Mouse (Mus musculus) cerebellum, postnatal 10 days (tissue): Measurements from ENCODE around the gene Cd101.
A peak's percentile ranks its signal among the peaks of the same experiment; 100 is the strongest.

ENCODE experiments used
- DNase-seq, 2 experiments: peaks; one replicate each; pipeline ENCODE4 v3.0.0; 2021; ENCODE audit warnings: mixed read lengths in 2 of 2

Cd101 gene

DNA sequence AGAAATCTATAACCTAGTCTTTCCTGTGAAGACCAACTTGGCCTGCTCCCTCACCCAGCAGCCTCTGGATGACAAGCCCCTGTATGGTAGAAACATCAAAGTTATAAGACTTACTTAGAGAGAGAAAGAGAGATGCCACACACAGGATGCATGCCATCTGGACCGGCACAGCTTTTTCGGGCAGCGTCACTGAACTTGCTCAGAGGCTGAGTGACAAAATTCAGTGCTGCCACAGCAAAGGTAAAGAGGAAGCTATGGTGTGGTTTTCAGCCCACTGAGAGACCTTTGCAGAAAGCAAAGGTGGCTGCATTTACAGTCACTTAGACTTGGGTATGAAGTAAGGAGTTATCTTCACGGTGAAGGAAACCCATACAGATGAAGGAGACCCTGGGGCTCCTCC is at the start of gene Cd101:
TSS of gene Cd101 (minus strand) at position 218 of the 400 bp plus-strand sequence.
- DNase-seq = no peak

DNA sequence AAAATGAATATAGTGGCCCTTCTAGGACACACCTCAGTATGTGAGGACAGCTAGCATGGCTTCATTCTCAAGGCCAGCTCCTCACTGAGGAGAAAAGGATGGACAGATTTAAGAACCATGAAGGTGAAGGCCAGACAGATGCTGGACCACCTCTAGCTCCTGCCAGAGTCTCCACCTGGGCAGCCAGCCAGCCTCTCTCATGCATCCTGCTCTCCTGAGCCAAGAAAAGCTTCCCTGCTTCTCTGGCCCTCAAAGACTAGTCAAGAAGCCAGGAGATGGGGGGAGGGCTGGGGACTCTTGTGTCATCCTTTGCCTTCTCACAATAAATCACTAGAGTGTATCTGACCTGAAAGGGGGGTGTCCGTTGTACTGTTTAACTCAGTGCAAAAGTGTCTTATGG is 49.0 kb upstream of the Cd101 start:
- DNase-seq = peak; percentile 86 to 91

DNA sequence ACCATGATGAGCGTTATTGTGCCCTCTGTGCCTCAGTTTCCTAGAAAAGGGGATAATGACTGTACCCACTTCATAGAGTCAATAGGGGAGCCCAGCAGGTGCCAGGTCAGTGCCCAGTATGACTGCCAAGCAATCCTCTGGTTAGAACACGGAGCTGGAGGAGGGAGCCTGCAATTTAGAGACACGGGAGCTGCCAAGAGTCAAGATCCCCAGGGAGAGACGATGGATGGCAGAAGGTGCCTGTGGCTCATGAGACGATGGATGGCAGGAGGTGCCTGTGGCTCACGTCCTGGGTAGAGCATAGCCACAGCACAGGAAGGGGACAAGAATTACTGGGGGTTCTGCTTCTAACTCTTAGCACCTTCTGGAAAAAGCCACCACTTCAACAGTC is 48.3 kb upstream of the Cd101 start:
- DNase-seq = peak; percentile 52 to 74

DNA sequence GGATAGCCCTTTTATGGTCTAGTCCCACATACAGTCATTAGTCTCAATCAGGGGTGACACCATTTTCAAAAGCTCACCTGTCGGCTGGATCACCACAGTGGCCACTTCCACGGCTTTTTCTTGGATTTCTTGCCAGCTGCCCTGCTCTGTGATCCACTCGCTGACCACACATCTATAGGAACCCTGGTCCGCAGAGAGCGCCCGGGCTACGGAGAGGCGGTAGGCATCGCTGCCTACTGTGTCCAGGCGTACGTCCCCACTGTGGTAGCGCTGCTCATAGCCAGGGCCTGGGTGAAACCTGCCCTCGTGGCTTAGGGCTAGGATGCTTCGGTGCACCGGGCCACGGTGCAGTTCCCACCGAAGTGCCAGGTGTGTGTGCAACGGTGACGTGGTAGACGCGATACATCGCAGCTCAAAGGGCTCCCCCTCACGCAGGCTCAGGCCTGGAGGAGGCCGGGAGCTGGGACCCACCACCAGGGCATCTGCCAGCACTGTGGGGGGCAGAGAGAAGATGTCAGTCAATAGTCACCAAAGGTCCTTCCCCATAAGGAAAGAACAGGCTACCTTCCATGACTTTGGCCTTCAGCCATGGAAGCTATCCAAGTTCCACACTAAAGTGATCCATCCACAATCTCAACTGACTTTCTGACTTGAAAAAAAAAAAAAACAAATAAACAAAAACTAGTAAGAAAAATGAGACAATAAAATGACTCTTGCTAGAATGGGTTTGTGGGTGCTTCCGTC is 47.8 kb upstream of the Cd101 start:
- DNase-seq = peak; percentile 76 to 83

DNA sequence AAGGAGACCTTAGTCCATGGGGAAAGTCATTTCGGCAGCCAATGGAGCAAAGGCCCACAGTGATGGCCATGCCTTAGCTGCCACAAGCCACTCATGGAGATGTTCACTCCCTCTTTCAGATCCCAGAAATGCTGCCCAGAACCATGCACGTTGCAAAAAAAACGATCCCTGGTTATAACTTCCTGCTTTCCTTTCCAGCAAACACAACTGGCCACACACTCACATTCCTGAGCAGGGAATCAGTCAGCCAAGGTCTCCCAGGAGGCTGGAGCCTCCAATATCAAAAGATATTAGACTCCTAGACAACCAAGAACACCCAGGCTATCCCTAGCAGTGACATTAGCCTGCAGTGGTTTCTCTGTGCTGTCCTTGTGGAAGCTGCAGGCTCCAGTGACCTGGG is 46.5 kb upstream of the Cd101 start:
- no peak for DNase-seq

DNA sequence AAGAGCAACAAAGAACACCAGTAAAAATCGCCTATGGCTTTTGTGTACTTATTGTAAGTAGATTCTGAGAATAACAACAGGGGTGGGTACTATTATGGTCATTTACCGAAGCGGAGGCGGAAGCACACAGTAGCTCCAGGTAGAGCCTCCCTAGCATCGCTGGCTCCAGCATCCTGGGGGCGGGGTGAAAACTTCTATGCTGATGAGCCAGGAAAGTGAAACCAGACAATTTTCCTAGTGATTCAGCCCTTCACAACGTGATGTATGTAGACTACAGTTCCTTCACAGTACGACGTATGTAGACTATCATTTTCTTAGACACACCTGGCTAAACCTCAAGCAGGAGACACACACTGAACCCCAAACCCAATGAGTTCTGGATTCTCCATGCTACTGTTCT is 44.0 kb upstream of the Cd101 start:
- DNase-seq = no peak

DNA sequence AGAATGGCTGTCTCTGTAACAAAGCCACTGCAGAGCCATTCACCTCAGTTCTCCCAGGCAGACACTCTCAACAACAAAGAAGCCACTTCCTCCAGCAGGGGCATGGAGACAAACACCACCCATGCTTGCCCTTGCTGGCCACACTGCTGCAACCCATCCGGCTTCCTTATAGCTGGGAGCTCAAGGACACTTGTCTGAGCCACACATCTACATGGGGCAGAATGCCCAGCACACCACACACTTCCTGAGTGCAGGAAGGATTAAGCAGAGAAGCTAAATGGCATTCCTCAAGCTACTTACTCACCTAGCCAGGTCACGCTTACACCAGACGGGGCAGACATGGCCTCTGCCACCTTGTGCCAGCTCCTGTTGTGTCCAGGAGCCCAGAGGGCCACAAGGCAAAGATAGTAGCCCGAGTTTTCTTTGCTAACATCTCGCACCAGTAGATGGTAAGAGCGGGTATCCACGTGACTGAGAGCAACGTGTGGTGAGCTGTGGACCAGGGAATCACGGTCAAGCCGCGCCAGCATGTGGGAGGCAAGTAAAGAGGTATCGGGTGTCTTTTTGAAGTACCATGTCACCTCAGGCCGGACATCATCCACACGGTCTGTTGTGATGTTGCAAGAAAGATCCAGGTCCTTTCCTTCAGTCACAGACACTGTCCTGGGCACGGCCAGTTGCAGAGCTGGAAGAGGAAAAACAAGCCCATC is 43.3 kb upstream of the Cd101 start:
- DNase-seq = no peak

DNA sequence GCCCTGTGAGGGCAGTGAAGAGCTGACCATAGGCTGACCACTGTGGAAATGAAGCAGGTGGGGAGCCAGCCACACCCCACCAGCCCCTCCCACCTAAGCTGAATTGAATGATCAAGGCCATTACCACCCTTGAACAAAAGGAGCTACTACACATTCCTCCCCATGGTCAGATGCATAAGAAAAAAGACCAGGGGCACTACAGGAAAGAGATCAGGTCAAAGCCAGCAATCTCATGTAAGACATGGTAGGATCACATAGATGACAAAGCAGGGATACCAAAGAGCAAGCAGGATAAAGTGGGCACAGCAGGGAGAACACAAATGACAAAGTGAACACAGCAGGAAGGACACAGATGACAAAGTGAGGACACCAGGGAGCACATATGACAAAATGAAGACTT is 42.2 kb upstream of the Cd101 start:
- DNase-seq = no peak

DNA sequence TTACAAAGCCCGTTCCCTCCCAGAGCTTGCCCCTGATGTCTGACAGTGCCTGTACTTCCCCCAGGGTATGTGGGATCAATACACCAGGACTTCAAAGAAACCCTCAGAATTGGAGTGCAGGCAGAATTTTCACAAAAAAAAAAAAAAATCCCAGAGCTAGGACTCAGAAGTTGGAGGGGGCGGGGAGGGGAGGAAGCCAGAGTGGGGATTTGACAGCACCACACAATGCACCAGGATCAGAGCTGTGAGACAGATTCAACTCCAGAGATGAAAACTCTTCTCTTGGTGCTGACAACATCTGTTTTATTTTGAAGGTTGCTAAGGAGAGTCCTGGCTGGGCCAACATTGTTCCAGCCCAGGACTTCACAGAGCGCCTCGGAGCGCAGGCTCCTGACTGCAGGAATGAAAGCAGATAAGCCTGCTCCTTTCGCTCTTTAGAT is 41.5 kb upstream of the Cd101 start:
- DNase-seq = no peak

DNA sequence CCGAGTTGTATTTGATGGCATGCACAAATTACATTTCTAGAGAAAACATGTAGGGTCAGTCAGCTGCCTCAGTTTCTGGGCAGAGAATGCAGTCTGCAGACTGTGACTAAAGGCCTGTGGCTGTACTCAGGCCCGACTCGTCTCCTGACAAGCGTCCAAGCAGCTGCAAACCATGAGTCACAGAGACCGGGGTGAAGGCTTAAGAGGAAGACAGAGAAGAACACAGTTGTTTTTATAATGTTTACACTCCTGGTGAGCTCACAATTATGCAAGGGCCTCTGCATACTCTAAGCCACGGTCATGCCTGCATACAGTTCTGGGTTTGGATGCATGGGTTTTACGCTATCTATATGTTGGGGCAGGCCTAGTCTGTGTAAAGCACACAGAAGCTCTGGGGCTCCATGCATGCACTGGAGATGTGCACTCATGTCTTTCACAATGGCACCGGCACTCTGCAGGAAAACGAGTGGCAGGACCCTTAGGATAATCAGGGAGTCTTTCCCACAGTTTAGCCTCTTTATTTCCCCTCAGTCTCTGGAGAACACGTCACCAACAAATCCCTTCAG is 41.0 kb upstream of the Cd101 start:
- DNase-seq = no peak

DNA sequence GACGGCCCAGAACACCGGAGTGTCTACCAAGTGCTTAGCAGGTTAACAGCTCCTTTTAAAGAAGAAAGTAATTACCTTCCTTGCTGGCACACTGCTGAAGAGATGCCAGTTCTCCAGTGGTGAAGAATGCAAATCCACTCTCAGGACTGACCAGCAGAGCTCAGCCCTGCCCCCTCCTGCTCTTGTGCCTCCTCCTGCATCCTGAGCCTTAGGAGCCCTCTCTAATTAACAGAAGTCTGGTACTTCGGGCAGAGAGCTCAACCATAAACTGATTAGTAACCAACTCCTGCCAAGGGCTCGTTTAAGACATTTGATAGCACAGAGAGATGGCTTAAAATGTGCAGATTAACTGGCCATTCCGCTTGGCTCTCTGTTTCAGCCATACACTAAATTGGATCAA is 39.3 kb upstream of the Cd101 start:
- peak; percentile 50 to 67 for DNase-seq

DNA sequence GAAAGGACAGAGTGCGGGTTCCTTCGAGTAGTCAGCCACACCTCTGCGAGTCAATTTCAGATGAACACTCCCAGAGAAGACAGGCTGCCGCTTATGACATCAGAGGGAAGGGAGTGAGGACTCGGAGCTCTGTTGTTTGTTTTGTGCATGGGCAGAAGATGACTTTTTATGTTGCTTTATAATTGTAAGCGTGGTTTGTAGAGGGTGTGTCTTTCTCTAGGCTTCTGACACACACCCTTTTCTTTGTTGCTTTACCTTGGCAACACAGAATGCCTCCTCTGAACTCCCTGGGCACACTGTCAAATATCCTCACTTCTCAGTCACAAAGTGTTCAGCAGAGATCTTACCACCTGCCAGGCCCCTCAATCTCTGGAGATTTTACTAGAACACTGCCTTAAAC is 36.8 kb upstream of the Cd101 start:
- DNase-seq = no peak

DNA sequence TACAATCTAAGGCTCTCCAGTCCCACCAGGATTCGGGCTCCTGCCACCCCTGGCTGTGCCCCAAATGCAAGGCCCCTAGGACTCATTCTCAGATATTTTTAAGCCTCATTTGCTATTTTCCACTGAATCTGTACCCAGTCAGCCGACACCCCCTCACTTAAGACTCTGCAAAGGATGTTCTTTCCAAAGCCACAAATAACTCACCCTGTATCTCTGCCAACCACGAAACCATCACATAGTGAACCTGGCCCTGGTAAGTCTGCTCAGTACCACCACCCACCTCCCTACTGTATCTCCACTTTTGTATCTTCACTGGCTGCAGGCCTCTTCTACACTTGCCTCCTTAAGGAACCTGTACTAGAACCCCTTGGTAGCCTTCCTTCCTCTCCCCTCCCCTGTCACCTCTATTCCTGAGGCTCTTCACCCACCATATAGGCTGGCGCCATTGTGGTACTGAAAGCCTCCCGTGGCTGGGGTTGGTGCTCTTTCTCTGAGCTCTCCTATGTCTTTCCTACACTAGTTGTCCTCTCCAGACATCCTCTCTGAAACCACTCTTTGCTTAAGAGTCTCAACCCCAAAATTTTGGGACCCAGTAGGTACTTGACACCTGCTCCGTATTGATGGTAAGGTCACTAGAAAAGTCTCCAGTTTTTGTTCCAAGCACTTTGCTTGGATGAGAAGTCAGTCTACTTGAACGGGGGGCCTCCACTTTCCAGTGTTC is 32.7 kb upstream of the Cd101 start:
- DNase-seq = no peak

DNA sequence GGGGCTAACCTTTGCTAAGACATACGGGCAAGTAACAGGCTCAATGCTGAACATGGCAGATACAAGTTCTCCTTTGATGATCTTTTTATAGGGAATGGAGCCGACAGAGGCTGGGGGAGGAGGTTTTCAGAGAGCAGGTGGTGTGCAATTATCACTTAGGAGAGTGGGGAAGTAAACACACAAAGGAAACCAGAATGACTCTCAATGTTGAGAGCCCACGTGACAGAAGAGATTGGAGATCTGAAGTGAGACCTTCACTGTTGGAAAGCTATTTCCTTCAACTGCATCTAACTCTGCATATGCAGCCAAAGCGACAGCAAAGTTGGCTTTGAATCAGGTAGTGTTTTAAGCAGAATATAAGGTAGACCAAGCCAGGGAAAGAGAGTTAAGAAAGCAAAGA is 29.9 kb upstream of the Cd101 start:
- no peak for DNase-seq

DNA sequence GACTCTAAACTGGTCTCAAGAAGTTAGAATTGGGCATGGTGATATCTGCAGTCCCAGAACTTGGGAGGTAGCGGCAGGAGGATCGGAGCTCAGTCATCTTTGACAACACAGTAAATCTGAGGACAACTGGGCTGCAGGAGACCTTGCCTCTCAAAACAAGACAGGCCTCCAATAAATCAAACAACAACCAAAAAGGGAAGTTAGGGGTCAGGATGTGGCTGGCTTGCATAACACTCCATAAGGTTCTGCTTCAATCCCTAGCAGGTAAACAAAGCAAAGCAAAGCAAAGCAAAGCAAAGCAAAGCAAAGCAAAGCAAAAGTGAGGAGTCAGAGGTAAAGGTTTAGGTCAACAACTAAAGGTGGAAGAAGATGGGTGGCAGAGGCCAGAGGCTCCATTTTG is 28.8 kb upstream of the Cd101 start:
- DNase-seq = no peak

DNA sequence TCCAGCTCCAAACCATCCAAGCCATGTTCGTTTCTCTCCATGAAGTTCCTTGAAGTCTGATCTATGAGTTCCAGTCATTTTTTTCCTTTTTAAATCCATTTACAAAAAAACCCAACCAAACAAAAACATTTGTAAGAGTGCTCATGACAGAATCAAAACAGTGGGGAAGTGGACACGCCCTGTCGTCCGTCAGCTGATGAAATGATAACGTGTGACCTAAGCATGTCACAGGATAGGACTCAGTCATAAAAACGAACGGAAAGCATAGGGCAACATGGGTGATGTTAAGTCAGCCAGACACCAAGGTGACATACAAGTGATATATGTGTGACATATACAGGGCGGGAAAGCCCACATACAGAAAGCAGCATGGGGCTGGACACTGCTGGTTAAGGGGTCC is 25.9 kb upstream of the Cd101 start:
- DNase-seq = no peak

DNA sequence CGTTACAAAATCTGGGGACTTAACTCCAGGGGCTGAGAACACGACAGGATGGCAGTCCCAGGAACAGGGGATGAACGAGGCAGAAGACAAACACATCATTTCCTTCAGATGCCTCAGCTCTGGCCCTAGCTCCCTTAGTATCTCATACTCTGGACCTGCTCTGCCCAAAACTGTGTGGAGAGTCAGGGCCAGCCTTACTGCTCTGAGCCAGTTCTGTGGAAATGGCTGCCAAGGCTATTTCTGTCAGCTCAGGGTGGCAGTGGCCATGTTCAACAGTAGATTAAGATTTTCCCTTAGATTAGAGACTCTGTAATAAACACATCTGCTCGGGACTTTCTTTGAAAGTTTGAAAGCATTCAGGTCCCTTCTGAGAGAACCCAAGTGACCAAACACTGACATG is 22.2 kb upstream of the Cd101 start:
- no peak for DNase-seq

DNA sequence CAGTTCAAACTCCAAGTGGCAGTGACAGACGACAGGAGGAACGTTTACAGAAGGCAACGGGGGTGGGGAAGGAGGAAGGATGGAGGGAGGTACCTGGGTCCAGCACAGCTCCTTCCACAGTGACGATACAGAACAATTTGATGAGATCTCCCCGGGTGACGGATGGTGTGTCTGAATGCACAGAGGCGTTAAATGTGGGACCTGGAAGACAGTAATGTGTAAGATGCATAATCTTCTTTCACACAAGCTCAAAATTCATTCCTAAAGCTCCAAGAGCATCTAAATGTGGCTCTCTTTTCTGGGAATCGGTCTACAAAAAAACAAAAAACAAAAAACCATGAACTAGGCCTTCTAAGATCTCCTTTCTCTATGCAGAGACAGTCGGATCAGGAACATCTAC is 20.6 kb upstream of the Cd101 start:
- no peak for DNase-seq

DNA sequence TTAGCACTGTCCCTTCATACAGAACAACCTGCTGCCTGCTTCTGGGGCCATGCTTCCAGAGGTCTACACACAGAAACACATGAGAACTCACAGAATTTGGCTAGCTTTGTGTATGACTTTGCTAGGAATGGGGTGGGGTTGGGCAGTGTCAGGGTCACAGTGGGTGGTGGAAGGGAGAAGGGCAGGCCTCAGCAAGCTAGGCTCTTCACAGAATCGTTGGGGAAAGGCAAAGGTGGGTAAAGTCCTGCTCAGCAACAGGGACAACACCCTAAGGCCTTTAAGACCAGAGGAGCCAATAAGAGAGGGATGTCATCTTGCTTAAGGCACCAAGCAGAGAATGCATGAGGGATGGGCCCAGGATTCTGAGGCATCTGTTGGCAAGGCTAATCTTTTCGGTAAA is 19.4 kb upstream of the Cd101 start:
- no peak for DNase-seq

DNA sequence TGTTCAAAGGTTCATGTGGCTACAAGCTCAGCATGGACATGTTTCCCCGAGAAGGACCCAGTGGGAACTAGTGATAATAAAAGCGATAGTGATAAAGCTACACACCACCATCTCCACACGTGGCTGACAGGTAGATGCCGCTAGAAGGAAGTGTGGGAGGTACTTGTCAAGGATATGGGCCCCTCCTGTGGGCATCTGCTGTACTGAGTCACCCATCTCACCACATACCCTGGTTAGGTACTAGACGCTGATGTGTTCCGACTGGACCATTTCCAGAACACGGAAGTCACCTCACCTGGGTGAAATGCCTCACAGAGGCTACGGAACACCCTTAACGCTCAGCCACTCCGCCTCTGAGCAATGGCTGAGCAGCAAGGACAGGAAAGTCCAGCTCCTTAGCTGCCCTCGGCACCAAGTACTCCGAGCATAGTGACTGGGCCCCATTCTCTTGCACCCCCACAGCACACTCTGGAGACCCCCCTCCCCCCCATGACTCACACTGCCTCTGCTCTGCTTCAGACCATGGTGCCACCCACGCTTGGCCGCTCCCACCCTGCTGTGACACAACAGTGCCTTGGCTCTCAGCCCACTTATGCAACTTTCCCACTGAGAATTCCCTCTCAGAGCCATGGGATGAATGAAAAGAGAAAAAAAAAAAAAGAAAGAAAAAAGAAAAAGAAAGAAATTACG is 18.4 kb upstream of the Cd101 start:
- DNase-seq = peak; percentile 27 to 36

DNA sequence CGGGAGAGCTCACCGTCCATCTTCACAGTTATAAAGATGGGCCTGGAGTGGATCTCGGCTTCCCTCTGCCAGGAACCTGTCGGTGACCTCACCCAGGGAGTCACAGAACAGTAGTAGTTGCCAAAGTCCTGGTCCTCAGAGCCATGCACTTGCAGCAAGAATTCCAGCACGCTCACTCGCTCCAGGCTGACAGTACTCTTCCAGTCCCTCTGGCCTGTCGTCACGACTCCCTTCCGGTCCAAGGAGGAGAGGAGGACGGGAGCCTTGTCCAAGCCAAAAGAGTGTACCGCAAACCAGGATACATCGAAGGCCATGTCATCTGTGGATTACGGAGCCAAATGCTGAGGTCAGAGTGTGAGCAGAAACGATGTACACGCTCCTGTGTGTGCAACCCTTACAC is 16.1 kb upstream of the Cd101 start:
- no peak for DNase-seq

DNA sequence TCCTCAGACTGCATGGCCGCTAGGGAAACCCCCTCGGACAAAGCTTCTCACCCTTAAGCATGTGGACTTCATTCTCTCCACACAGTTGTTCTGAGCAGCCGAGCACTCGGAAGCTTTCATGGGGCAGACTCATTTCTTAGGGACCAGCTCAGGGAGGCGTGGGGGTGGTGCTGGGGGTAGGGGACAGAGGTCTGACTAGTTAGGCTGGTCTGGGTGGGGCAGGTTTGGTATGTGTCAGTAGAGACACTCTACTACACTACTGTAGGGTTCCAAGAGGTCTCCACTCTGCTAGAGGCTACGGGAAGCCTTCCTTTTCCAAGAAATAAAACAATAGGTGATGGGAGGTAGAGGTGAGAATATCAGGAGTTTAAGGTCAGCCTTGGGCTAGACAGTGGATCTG is 15.3 kb upstream of the Cd101 start:
- DNase-seq = no peak

DNA sequence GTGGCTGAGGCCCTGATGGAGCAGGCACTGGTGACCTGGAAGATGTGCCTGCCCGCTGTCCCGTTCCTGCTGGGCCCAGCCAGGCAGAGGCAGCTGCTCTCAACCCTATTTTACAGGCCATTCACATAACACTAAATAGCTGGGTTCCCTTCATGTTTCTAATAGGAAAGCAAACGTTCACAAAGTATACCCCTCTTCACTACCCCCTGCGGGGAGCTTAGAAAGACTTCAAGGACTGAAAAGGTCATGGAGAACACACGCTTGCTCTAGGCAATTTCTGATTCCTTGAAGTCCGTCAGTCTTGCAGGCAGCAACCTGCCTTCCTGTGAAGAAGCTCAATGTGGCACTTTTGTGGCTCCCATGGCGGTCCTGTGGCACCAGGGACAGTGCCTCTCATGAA is 12.6 kb upstream of the Cd101 start:
- no peak for DNase-seq
